Mouse (Mus musculus) lung, adult 2 months (tissue): ENCODE results near the gene Foxe1.

Experiments used
- CTCF ChIP-seq: fragments of 200-500 bp; IDR thresholded peaks from 2 replicates; pipeline ENCODE4 v1.5.1; 2011; ENCODE audit warnings: mild to moderate bottlenecking, low read length, control low read depth; ENCODE audit not compliant: insufficient read depth
- POLR2A ChIP-seq: fragments of 200-500 bp; IDR thresholded peaks from 2 replicates; pipeline ENCODE4 v1.6.1; 2011; ENCODE audit warnings: low read depth, mild to moderate bottlenecking, control low read depth, low read length, borderline replicate concordance; ENCODE audit errors: extremely low read depth

- TF ChIP-seq CTCF (no peak), POLR2A (no peak)
These were observed 4.4 kb upstream of the Foxe1 start for GRCm38 (mm10) chr4:46339026-46339425.
